Mouse (Mus musculus) hindbrain, embryonic 12.5 days (tissue): ENCODE measurements at regions not wholly inside any gene's neighbourhood (a gene's known extent, or its start where the extent isn't known, plus 50 kb on each side); places are given as distances from the start of the nearest gene placed in this dataset.

Experiments
- ATAC-seq: fragments of 200-750 bp; cut with Nextera tagmentation; 2 replicates; pipeline ENCODE4 v1.8.0; 2017; ENCODE audit warnings: moderate TSS enrichment; ENCODE audit not compliant: low FRiP score
- H3K27ac ChIP-seq: fragments of 300-500 bp; sonication (generic); 2 replicates; pipeline ENCODE4 v1.5.1; 2016; ENCODE audit warnings: mild to moderate bottlenecking
- H3K27me3 ChIP-seq: fragments of 300-500 bp; sonication (generic); 2 replicates; pipeline ENCODE4 v1.6.1; 2016; ENCODE audit warnings: mild to moderate bottlenecking
- H3K36me3 ChIP-seq: fragments of 300-500 bp; sonication (generic); 2 replicates; pipeline ENCODE4 v1.6.1; 2016; ENCODE audit warnings: mild to moderate bottlenecking
- H3K4me1 ChIP-seq: fragments of 300-500 bp; sonication (generic); 2 replicates; pipeline ENCODE4 v1.6.1; 2016
- H3K4me2 ChIP-seq: fragments of 300-500 bp; sonication (generic); replicated peaks from 2 replicates; pipeline ENCODE4 v1.6.1; 2016; ENCODE audit warnings: mild to moderate bottlenecking
- H3K4me3 ChIP-seq: fragments of 300-500 bp; sonication (generic); 2 replicates; pipeline ENCODE4 v1.5.1; 2016; ENCODE audit warnings: mild to moderate bottlenecking
- H3K9ac ChIP-seq: fragments of 300-500 bp; sonication (generic); 2 replicates; pipeline ENCODE4 v1.6.1; 2016; ENCODE audit warnings: mild to moderate bottlenecking, moderate library complexity
- H3K9me3 ChIP-seq: fragments of 300-500 bp; sonication (generic); replicated peaks from 2 replicates; pipeline ENCODE4 v1.6.1; 2016; ENCODE audit warnings: mild to moderate bottlenecking
- WGBS: fragments of 180-500 bp; shearing (Covaris S2); methylation state at CpG from one replicate; pipeline ENCODE4 v1.1.7; 2016; 5-methylcytosine and 5-hydroxymethylcytosine counted together

DNA sequence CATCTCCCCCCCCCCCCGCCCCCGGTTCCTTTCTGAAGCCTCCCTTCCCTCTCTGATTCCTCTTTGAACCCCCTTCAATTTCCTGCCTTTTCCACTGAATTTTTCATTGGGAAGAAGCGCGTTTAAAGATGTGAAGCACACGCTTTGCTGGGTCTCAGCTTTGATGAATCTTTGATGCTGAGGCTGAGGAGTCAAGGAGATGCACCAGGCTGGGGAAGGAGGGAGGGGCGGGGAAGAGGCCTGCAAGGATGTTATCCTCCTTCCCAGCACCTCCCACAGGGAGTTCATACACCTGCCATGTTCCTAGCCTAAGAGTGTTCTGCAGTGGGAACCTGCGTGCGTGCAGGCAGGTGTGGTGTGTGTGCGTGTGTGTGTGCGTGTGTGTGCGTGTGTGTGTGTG lies 205.9 kb downstream of the Uaca start:
- H3K27me3 ChIP-seq, result no peaks in the 10 kb centered on the region
- no peak overlapping the region for H3K4me2 ChIP-seq
- H3K27ac ChIP-seq, result no peak overlapping the region
- H3K4me3 ChIP-seq, result no peak overlapping the region
- no peaks in the 10 kb centered on the region for H3K9me3 ChIP-seq
- no peaks in the 10 kb centered on the region for H3K36me3 ChIP-seq
- H3K9ac ChIP-seq, result no peak overlapping the region
- no peak for ATAC-seq
- peaks cover 15% of the 10 kb centered on the region; the same call in 1 of the 2 replicates for H3K4me1 ChIP-seq
- 85% methylated on average over 11 of the region's 11 CpGs for WGBS

DNA sequence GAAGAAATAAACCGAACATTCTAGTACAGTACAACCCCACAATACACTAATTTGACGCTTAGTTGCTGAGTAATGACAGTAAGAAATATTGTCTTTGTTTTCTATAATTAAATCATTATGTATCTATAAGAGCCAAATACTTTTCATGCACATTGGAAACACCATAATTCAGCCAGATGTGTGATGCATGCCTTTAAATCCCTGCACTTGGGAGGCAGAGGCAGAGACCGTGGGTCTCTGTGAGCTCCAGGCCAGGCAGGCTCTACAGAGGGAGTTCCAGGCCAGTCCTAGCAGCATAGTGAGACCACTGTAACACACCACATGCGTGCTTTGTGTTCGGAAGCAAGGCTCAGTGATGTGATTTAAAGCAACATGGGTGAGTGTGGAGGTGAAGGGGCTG lies 208.2 kb downstream of the Uaca start:
- Histone ChIP-seq H3K4me1 (peaks cover 13% of the 10 kb centered on the region; the same call in 1 of the 2 replicates), H3K4me2 (no peak overlapping the region), H3K9ac (no peak overlapping the region), H3K27ac (no peak overlapping the region), H3K36me3 (no peaks in the 10 kb centered on the region), H3K4me3 (no peak overlapping the region), H3K27me3 (no peaks in the 10 kb centered on the region), H3K9me3 (no peaks in the 10 kb centered on the region)
- ATAC-seq, result no peak
- 85% methylated on average over 5 of the region's 5 CpGs for WGBS

DNA sequence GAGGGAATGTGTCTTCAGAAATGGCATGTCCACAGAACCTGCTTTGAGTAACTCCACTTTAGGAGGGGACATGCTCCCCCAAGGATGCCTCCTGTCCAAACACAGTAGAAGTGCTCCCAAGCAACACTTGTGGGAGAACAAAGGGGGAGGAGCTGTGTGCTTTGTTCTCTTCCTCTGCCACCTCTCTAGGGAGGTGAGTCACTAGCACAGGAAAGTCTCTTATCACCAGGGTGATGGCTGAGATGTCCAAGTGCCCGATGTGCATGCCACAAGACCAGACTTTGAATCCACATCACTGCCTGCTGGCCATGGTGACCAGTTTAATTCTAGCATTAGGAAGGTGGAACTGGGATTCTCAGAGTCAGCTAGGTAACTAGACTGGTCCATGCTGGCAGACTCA lies 214.1 kb downstream of the Uaca start:
- 81% methylated on average over 1 of the region's 1 CpGs for WGBS

DNA sequence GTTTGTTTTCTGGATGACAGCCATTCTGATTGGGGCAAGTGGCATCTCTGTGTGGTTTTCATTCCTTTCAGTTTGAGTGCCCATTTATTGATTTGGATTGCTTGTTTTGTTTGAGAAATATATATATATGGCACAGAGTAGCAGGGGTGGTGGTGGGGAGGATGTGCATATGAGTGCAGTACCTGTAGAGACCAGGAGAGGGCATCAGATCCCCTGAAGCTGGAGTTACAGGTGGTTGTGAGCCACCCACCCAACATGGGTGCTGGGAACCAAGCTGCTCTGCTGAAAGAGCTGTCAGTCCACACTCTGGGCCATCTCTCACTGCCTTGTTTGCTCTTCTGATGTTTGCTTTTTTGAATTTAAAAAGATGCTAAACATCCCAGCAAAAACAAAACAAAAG lies 216.7 kb downstream of the Uaca start:
- no peak overlapping the region for H3K4me2 ChIP-seq
- no peak for ATAC-seq
- 0 out of 2 replicates have a peak, but pooled peaks cover 11% of the 10 kb centered on the region for H3K4me1 ChIP-seq
- no peaks in the 10 kb centered on the region for H3K27me3 ChIP-seq
- no peak overlapping the region for H3K9ac ChIP-seq
- H3K27ac ChIP-seq, result no peak overlapping the region
- H3K36me3 ChIP-seq, result no peaks in the 10 kb centered on the region
- H3K4me3 ChIP-seq, result no peak overlapping the region
- 0 out of 2 replicates have a peak, but pooled peaks cover 3% of the 10 kb centered on the region for H3K9me3 ChIP-seq

More for the DNA sequence above, 214.1 kb downstream of the Uaca start:
- Histone ChIP-seq H3K4me2 (no peak overlapping the region), H3K9me3 (0 out of 2 replicates have a peak, but pooled peaks cover 3% of the 10 kb centered on the region), H3K4me3 (no peak overlapping the region), H3K9ac (no peak overlapping the region), H3K36me3 (no peaks in the 10 kb centered on the region), H3K4me1 (0 out of 2 replicates have a peak, but pooled peaks cover 4% of the 10 kb centered on the region), H3K27ac (no peak overlapping the region), H3K27me3 (no peaks in the 10 kb centered on the region)
- ATAC-seq, result no peak

DNA sequence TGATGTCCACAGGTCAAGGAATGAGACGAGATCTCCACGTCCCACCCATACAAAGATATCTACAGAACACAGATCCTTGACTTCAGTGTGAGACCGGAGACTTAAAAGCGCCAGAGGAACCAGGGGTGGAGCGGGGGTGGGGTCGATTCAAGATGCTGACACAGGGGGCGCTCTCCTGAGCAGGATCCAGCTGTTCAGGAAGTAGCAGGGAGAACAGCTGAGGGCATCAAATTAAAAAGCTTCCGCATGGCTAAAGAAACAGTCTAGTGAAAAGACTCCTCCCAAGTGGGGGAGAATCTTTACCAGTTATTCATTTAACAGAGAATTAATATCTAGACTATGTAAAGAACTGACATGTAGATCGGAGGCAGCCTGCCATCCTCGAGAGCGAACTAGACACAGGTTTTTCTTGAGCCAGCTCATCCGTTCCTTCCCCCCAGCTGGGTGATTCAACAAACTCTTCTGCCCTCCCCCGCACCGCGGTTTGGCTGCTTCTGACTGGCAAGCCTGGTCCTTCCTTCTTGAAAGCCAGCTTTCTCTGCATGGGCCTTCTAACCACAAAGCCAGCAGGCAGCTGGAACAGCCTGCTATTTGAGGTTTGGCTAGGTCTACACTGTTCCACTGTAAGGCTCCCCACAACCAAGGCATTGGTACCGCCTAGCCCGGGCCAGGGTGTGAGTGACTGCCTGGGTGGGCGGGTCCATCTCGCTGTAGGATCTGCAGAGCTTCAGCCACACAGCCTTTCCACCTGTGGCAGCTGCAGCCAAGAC lies 218.6 kb downstream of the Uaca start:
- Histone ChIP-seq H3K4me1 (peaks cover 21% of the 10 kb centered on the region), H3K27me3 (0 out of 2 replicates have a peak, but pooled peaks cover 2% of the 10 kb centered on the region), H3K36me3 (no peaks in the 10 kb centered on the region), H3K4me2 (no peak overlapping the region), H3K4me3 (no peak overlapping the region), H3K27ac (no peak overlapping the region), H3K9ac (no peak overlapping the region), H3K9me3 (0 out of 2 replicates have a peak, but pooled peaks cover 3% of the 10 kb centered on the region)
- ATAC-seq, result no peak
- 65% methylated on average over 19 of the region's 19 CpGs for WGBS

DNA sequence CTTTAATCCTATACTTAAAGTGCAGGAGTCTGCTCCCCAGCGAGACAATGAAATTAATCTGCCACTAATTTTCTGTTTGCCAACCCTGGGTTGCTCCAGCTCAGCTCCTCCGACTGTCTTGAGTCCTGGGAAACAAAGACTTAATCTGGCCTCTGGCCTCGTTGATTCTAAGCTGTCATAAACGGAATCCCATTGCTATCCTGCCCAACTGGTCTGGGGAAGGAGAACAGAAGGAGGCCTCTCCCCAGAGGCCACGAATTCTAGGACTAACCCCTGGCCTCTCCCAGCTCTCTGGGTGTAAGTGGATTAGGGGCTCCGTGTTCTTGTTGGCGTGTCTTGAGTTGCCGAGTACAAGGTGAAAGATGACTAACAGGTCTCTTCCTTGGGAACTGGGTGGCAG lies 219.8 kb downstream of the Uaca start:
- Histone ChIP-seq H3K9ac (no peak overlapping the region), H3K9me3 (0 out of 2 replicates have a peak, but pooled peaks cover 3% of the 10 kb centered on the region), H3K4me3 (no peak overlapping the region), H3K4me1 (peaks cover 21% of the 10 kb centered on the region), H3K36me3 (no peaks in the 10 kb centered on the region), H3K27me3 (peaks cover 11% of the 10 kb centered on the region; the same call in 1 of the 2 replicates), H3K4me2 (no peak overlapping the region), H3K27ac (no peak overlapping the region)
- ATAC-seq, result no peak
- WGBS, result 74% methylated on average over 8 of the region's 8 CpGs

DNA sequence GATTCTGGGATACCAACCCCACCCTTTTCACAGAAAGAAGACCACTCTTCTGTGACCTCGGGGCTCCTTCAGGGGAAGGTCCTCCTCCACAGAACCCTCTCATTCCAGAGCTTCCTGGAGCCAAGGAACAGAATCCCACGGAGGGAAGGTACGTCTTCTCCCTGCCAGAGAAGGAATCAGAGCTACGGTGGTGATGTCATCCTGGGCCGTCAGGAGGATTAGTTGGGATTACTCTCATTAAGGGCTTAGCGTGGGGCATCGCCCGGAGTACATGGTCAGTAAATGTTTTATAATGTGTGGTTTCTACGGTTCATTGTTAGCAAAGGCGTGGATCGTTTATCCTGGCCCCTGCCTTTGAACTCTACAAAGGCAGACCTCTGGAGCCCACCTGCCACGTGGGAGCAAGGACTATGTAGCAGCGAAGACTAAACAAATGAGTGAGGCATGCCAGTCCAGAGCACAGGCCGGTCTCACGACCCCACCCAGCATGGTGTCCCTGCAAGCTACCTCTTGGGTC lies 221.1 kb downstream of the Uaca start:
- no peak overlapping the region for H3K27ac ChIP-seq
- 60% methylated on average over 15 of the region's 15 CpGs for WGBS

DNA sequence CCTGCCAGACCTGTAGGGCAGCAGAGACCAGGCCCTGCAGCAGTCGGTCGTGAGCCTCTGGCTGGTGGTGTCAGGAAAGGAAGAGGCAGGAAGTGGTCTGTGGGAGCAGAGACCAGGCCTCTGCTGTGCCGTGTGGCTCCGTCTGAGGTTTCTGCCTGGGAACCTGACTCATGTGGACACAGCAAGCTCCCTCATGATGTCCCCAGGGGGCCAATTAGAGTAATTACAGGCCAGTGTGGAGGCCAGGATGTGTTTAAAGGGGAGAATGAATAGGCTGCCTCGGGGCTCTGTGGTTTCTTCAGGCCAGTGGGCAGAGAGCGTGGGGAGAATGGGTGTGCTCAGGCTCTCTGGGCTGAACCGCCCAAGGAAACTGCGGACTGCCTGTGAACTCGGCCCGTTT lies 222.3 kb downstream of the Uaca start:
- ATAC-seq, result no peak
- 0 out of 2 replicates have a peak, but pooled peaks cover 3% of the 10 kb centered on the region for H3K9me3 ChIP-seq
- H3K4me1 ChIP-seq, result peaks cover 17% of the 10 kb centered on the region
- 41% methylated on average over 10 of the region's 10 CpGs for WGBS
- H3K4me2 ChIP-seq, result no peak overlapping the region
- no peak overlapping the region for H3K27ac ChIP-seq
- no peak overlapping the region for H3K4me3 ChIP-seq
- peaks cover 11% of the 10 kb centered on the region; the same call in 1 of the 2 replicates for H3K27me3 ChIP-seq
- H3K36me3 ChIP-seq, result no peaks in the 10 kb centered on the region
- no peak overlapping the region for H3K9ac ChIP-seq

More for the DNA sequence above, 221.1 kb downstream of the Uaca start:
- Histone ChIP-seq H3K4me3 (no peak overlapping the region), H3K27me3 (peaks cover 11% of the 10 kb centered on the region; the same call in 1 of the 2 replicates), H3K4me1 (peaks cover 17% of the 10 kb centered on the region), H3K4me2 (no peak overlapping the region), H3K36me3 (no peaks in the 10 kb centered on the region), H3K9ac (no peak overlapping the region), H3K9me3 (0 out of 2 replicates have a peak, but pooled peaks cover 3% of the 10 kb centered on the region)
- no peak for ATAC-seq

DNA sequence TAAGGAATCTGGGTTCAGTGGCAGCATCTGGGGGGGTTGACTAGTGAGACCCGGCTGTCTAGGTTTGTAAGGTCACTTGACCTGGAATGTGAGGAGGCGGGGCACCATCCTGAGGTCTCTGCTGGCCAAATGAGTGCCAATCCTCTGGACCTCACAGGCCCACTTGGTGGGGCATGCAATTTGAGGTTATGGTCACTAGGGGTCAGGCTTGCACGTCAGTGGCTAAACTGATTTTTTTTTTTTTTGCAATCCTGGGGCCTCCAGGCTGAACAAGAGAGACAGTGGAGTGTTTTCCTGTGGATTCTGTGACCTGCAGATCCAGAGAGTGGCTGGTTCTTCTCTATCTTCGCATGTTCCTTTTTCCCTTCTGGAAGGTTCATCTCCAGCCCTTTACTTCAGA lies 225.6 kb downstream of the Uaca start:
- H3K27ac ChIP-seq, result no peak overlapping the region
- peaks cover 11% of the 10 kb centered on the region; the same call in 1 of the 2 replicates for H3K27me3 ChIP-seq
- no peaks in the 10 kb centered on the region for H3K36me3 ChIP-seq
- no peak for ATAC-seq
- no peak overlapping the region for H3K4me2 ChIP-seq
- no peak overlapping the region for H3K4me3 ChIP-seq
- no peaks in the 10 kb centered on the region for H3K9me3 ChIP-seq
- H3K9ac ChIP-seq, result no peak overlapping the region
- peaks cover 17% of the 10 kb centered on the region for H3K4me1 ChIP-seq
- WGBS, result 58% methylated on average over 4 of the region's 4 CpGs

DNA sequence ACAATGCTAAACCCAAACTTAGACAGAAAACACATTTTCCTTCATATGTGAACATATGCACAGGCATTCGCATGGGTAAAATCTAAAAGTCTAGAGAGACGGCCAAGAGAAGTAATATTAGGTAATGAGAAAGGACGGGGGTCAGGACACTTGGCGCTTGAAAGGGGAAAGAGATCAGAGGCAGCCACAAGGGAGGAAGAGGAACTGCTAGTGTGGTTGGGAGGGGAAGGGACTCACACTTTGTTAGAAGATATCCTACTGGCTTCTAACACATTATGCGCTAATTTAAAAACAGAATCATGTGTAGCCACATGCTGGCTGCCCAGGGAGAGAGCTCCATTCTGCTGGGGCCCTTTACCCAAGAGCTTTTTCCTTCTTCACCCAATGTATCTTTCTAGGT lies 227.5 kb downstream of the Uaca start:
- H3K9ac ChIP-seq, result no peak overlapping the region
- no peak overlapping the region for H3K4me2 ChIP-seq
- no peak for ATAC-seq
- H3K4me1 ChIP-seq, result peaks cover 3% of the 10 kb centered on the region
- H3K9me3 ChIP-seq, result no peaks in the 10 kb centered on the region
- no peak overlapping the region for H3K4me3 ChIP-seq
- H3K36me3 ChIP-seq, result no peaks in the 10 kb centered on the region
- no peak overlapping the region for H3K27ac ChIP-seq
- 76% methylated on average over 5 of the region's 5 CpGs for WGBS
- H3K27me3 ChIP-seq, result peaks cover 16% of the 10 kb centered on the region; the same call in 1 of the 2 replicates

DNA sequence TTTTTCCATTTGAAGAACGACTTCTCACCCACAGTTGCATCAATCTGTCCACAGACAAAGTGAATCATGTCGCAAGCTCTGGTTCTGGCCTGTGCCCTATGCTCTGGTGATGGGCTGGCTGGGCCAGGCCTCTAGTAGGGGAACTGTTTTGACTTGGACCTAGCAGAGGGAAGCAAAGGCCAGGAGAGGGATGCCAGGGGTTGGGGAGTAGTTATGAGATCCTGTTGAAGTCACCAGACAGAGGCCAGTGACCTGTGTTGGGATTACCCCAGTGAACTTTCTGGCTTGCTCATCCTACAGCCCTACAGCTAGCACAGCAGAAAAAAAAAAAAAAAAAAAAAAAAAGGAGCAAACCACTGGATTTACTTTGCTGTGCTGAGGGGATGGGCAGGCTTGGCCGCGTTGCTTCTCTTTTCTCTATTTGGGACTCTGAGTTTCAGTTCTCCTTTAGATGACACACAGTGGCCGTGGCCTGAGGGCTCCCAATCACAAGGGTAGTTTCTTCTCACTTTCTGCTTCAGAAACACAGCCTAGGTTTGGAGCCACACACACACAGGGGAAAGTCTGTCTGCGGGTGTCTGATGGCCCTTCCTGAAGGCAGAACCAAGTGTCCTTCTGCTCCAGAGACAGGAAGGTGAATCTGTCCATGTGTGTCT lies 228.2 kb downstream of the Uaca start:
- Histone ChIP-seq H3K9ac (no peak overlapping the region), H3K4me2 (no peak overlapping the region), H3K27ac (no peak overlapping the region), H3K4me1 (no peaks in the 10 kb centered on the region), H3K36me3 (no peaks in the 10 kb centered on the region), H3K9me3 (no peaks in the 10 kb centered on the region), H3K4me3 (no peak overlapping the region), H3K27me3 (peaks cover 19% of the 10 kb centered on the region; the same call in 1 of the 2 replicates)
- WGBS, result 85% methylated on average over 6 of the region's 6 CpGs
- no peak for ATAC-seq

DNA sequence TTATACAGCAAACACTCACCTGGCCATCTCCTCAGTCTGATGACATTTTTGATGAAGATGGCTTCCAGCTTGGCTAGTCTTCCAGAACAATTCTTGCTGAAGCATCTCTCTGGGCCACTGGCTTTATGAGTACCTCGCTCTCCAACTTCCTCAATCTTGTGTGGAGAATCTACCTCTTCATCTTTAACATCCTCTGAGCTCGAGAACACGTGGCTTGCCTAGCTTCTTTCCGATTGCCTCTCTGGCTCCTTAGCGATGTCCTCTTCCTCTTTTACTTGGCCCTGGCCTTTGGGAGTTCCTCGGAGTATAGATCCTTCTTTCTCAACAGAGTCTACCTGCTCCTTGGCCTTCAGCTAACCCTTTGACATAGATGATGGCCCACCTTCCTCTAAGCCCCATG lies 231.0 kb downstream of the Uaca start:
- no peak for ATAC-seq
- 96% methylated on average over 6 of the region's 6 CpGs for WGBS
- H3K4me3 ChIP-seq, result no peak overlapping the region

More for the DNA sequence above, 231.0 kb downstream of the Uaca start:
- Histone ChIP-seq H3K4me1 (peaks cover 14% of the 10 kb centered on the region), H3K36me3 (no peaks in the 10 kb centered on the region), H3K9me3 (no peaks in the 10 kb centered on the region), H3K27me3 (0 out of 2 replicates have a peak, but pooled peaks cover 9% of the 10 kb centered on the region), H3K4me2 (no peak overlapping the region), H3K9ac (no peak overlapping the region), H3K27ac (no peak overlapping the region)
